Mouse (Mus musculus): ENCODE measurements at regions not wholly inside any gene's neighbourhood (a gene's known extent, or its start where the extent isn't known, plus 50 kb on each side); places are given as distances from the start of the nearest gene placed in this dataset.

GRCm38 (mm10) chr13:37149066-37149781, 99.2 kb upstream of the F13a1 start:
- no peak for DNase-seq (ENCODE audit: low spot score)

DNA sequence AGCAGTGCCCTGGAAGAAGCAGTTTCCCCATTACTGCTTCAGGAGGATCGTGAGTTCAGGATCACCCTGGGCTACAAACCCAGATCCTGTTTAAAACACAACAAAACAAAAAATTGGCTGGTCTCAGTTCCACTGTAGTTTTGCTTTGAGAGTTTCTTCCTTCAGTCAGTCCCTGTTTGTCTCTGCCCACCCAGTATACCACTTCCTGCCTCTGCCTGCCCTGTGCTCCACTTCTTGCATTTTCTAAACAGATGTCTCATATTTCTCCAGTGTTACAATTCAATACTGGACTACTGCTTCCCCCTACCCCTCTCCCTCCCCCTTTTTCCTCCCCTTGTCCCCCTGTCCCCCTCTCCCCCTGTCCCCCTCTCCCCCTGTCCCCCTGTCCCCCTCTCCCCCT, 98.6 kb upstream of the F13a1 start:
- no peak for DNase-seq (ENCODE audit: low spot score)

DNA sequence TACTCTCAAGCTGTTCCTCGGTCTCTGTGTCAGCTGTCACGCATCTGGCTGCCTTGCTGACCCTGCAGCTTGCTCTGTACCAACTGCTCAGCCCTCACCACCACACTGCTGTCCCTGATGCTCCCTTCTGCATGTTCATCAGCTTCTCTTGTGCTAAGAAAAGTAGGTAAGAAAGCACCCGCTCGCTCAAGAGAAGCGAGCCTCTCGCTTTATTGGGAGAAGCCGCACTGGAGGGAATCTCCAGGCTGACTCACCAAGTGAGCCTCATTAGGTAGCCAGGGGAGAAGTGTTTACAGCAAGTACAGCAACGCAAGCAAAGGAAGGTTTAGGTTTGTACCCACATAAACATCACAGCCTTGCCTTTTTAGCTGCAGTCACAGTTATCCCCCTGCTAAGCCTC, 97.7 kb upstream of the F13a1 start:
- DNase-seq (ENCODE audit: low spot score) = no peak

DNA sequence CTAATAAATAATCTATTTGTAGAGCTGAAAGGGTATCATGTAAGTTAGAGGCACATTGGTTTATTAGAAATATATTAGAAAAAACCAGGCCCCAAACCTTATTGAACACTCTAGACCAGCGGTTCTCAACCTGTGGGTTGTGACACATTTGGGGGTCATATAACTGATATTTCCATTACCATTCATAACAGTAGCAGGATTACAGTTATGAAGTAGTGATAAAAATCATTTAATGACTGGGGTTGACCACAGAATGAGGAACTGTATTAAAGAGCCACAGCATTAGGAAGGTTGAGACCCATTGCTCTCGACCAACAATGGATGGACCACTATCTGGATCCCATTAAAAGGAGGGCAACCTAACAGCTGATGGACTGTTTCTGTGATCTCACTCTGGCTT, 92.8 kb upstream of the F13a1 start:
- no peak for DNase-seq (ENCODE audit: low spot score)

GRCm38 (mm10) chr13:37135115-37135514, 85.1 kb upstream of the F13a1 start:
- DNase-seq (ENCODE audit: low spot score) = no peak

DNA sequence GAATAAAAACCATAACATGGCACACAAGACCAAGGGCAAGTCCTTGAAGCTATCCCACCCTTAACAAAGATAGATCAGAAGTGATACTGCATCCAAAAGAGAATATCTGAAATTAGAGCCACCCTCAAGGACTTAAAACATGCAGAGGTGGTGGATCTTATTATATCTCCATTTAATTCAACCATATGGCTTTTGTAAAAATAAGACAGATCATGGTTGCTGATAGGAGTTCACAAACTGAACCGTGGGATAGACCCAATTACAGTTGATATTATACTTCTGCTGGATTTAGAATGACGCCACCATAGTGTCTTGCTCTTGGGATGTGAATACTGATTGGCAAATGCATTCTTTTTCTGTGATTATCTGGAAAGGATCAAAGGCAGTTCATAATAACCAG, 84.5 kb upstream of the F13a1 start:
- no peak for DNase-seq (ENCODE audit: low spot score)

GRCm38 (mm10) chr13:37130637-37131036, 80.6 kb upstream of the F13a1 start:
- peak; percentile 5 for DNase-seq (ENCODE audit: low spot score)

DNA sequence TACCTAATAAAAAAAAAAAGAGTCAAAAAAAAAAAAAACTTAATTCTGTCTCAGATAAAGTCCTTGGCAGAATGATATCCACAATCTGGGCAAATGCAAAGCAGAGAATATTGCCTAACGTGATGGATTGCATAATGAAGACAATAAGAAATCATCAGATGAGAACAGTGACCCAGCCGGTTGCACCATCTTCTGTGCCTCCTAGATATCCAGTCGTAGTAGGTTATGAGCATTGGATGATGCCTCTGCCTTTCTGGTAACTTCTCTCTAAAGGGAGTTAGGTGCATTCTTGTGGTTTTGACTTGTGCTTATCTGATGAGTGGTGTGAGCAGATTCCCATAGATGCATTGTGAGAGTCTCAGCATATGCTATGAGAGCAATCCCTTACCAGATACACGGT, 71.6 kb upstream of the F13a1 start:
- no peak for DNase-seq (ENCODE audit: low spot score)

- DNase-seq (ENCODE audit: low spot score) = no peak
These were observed 70.2 kb upstream of the F13a1 start for GRCm38 (mm10) chr13:37120219-37120618.

DNA sequence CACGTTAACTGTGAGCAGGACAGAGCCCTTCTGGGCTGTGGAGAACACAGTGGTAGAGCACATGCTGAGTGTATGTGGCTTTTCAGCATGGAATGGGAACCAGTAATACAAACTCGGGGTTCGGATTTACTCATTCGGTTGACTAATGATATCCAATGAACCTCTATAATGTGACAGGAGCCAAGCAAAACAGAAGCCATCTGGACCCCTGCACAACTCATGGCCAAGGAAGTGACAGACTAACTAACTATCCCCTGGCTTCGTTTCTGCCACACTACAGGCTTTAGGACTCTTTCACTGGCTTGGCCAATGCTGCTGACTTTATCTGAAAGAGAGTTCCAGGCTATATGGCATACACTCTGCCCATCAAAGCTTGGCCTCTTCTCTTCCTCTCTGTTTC, 64.3 kb upstream of the F13a1 start:
- no peak for DNase-seq (ENCODE audit: low spot score)

GRCm38 (mm10) chr13:37111747-37112146, 61.7 kb upstream of the F13a1 start:
- DNase-seq (ENCODE audit: low spot score) = no peak

DNA sequence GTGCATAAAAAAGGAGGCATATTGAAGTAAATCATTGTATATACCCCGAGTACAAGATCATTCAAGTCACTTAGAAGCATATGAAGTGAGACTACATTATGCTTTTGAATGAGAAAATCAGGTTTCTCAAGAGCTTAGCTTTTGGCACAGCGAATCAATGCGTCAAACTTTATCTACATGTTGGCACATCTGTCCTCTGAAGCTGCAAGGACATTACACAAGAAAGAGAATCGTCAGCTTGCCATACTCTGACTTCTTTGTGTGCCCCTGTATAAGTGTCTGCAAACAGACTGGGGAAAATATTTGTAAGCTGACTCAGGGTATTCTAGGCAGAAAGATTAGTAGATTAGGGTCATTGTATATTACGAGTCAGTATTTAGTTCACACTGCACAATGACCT, 57.7 kb upstream of the F13a1 start:
- no peak for DNase-seq (ENCODE audit: low spot score)

DNA sequence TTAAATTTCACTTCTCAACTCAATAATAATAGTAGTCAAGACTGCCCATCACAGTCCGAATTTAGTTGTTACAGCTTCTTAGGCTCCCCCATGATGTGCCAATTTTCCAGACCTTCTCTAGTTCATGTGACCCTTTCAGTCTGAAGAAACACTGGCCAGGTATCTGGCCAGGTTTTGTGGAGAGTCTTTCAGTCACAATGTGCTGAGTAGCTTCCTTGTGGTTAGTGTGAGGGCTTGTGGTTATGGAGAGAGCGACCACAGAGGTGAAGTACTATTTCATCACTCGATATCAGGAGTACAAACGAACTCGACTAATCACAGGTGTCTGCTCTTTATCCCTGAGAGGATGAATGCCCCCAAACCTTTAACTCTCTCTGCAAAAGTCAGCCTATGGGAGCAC, 56.0 kb upstream of the F13a1 start:
- DNase-seq (ENCODE audit: low spot score) = no peak

- DNase-seq (ENCODE audit: low spot score) = no peak
These were observed 54.6 kb upstream of the F13a1 start for GRCm38 (mm10) chr13:37104410-37105294.

DNA sequence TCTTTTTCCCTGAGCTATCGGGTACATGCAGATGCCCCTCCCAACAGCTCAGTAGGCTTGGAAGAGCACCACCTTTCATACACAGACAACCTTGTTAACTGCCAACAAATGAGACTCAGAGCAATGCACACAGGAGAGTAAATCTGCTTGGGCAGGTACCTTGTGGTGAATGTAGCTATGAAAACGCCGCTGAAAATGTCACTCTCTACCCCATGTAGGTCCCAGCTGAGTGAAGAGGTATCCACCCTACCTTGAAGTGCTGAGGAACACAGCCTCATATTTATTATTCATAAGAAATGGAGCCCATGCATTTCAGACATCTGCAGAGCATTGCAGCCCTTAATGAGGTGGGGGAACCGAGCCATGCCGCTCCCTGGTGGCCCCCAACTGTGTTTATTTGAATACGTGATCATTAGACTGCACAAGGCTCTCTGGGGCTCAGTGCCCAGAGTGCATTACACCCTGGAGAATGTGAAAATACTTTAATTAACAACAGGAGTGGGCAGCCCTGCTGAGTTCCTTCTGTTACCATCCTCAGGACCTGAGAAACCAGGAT, 53.8 kb upstream of the F13a1 start:
- DNase-seq (ENCODE audit: low spot score) = no peak

- DNase-seq (ENCODE audit: low spot score) = no peak
These were observed 51.7 kb upstream of the F13a1 start for GRCm38 (mm10) chr13:37101755-37102154.

All from ovary, postnatal 36 days (tissue).